Mouse (Mus musculus): ENCODE results near the gene Cmip.

The Cmip gene

GRCm38 (mm10) chr8:117428524-117429162 lies 171.8 kb downstream of the Cmip start:
- DNase-seq = no peak

- no peak for DNase-seq
Measured at GRCm38 (mm10) chr8:117430624-117431023, 173.8 kb downstream of the Cmip start.

GRCm38 (mm10) chr8:117431554-117431953 lies 174.7 kb downstream of the Cmip start:
- DNase-seq = no peak

GRCm38 (mm10) chr8:117432111-117432510 lies 175.2 kb downstream of the Cmip start:
- no peak for DNase-seq

GRCm38 (mm10) chr8:117433968-117434367 lies 177.1 kb downstream of the Cmip start:
- no peak for DNase-seq

- no peak for DNase-seq
Measured at GRCm38 (mm10) chr8:117436786-117437185, 179.9 kb downstream of the Cmip start.

GRCm38 (mm10) chr8:117437616-117438015 lies 180.8 kb downstream of the Cmip start:
- DNase-seq = no peak

- DNase-seq = no peak
Measured at GRCm38 (mm10) chr8:117440317-117440716, 183.5 kb downstream of the Cmip start.

GRCm38 (mm10) chr8:117440759-117441158 lies 183.9 kb downstream of the Cmip start:
- DNase-seq = no peak

GRCm38 (mm10) chr8:117445507-117445906 lies 188.6 kb downstream of the Cmip start:
- DNase-seq = no peak

- DNase-seq = no peak
Measured at GRCm38 (mm10) chr8:117446344-117446997, 189.6 kb downstream of the Cmip start.

- no peak for DNase-seq
Measured at GRCm38 (mm10) chr8:117451072-117451471, 194.2 kb downstream of the Cmip start.

GRCm38 (mm10) chr8:117453974-117454373 lies 197.1 kb downstream of the Cmip start:
- no peak for DNase-seq

- DNase-seq = no peak
Measured at GRCm38 (mm10) chr8:117454516-117455116, 197.8 kb downstream of the Cmip start.

GRCm38 (mm10) chr8:117455701-117456100 lies 198.8 kb downstream of the Cmip start:
- DNase-seq = no peak

GRCm38 (mm10) chr8:117458440-117458839 lies 201.6 kb downstream of the Cmip start:
- DNase-seq = no peak

- DNase-seq = no peak
Measured at GRCm38 (mm10) chr8:117462701-117463284, 205.9 kb downstream of the Cmip start.

GRCm38 (mm10) chr8:117464525-117464924 lies 207.7 kb downstream of the Cmip start:
- no peak for DNase-seq

- DNase-seq = peak in 1 of 2 experiments; percentile 48
Measured at GRCm38 (mm10) chr8:117465250-117465649, 208.4 kb downstream of the Cmip start.

- DNase-seq = no peak
Measured at GRCm38 (mm10) chr8:117467466-117467865, 210.6 kb downstream of the Cmip start.

- no peak for DNase-seq
Measured at GRCm38 (mm10) chr8:117469431-117470341, 212.8 kb downstream of the Cmip start.

GRCm38 (mm10) chr8:117470342-117470781 lies 213.5 kb downstream of the Cmip start:
- DNase-seq = peak in 1 of 2 experiments; percentile 61

GRCm38 (mm10) chr8:117471174-117471573 lies 214.3 kb downstream of the Cmip start:
- peak; percentile 55 to 80 for DNase-seq
